Mouse (Mus musculus) limb, embryonic 13.5 days (tissue): ENCODE results near the gene Frs2. TPM values are rescaled to one million over a fixed set of nuclear protein-coding genes. Genes with fewer than 3 reads are reported as not detected.
A peak's percentile ranks its signal among the peaks of the same experiment; 100 is the strongest.

Source experiments
- ATAC-seq: fragments of 200-750 bp; cut with Nextera tagmentation; 2 replicates; pipeline ENCODE4 v1.8.0; 2017; ENCODE audit warnings: low read depth, moderate number of reproducible peaks, moderate TSS enrichment; ENCODE audit not compliant: low FRiP score
- H3K27ac ChIP-seq: fragments of 300-500 bp; sonication (generic); 2 replicates; pipeline ENCODE4 v1.5.1; 2015; ENCODE audit warnings: inconsistent platforms, mild to moderate bottlenecking, moderate library complexity
- H3K27me3 ChIP-seq: fragments of 300-500 bp; sonication (generic); 2 replicates; pipeline ENCODE4 v1.6.1; 2015; ENCODE audit warnings: mild to moderate bottlenecking, inconsistent platforms
- H3K36me3 ChIP-seq: fragments of 300-500 bp; sonication (generic); 2 replicates; pipeline ENCODE4 v1.6.1; 2015; ENCODE audit warnings: inconsistent platforms, mild to moderate bottlenecking, moderate library complexity
- H3K4me1 ChIP-seq: fragments of 300-500 bp; sonication (generic); 2 replicates; pipeline ENCODE4 v1.6.1; 2015; ENCODE audit warnings: inconsistent platforms
- H3K4me2 ChIP-seq: fragments of 300-500 bp; sonication (generic); replicated peaks from 2 replicates; pipeline ENCODE4 v1.6.1; 2015; ENCODE audit warnings: inconsistent platforms, mild to moderate bottlenecking, moderate library complexity
- H3K4me3 ChIP-seq: fragments of 300-500 bp; sonication (generic); 2 replicates; pipeline ENCODE4 v1.5.1; 2015; ENCODE audit warnings: moderate library complexity, mild to moderate bottlenecking, inconsistent platforms
- H3K9ac ChIP-seq: fragments of 300-500 bp; sonication (generic); 2 replicates; pipeline ENCODE4 v1.6.1; 2015; ENCODE audit warnings: mild to moderate bottlenecking, inconsistent platforms
- H3K9me3 ChIP-seq: fragments of 300-500 bp; sonication (generic); 2 replicates; pipeline ENCODE4 v1.6.1; 2016; ENCODE audit warnings: inconsistent platforms
- WGBS: fragments of 180-500 bp; shearing (Covaris S2); methylation state at CpG from one replicate; pipeline ENCODE4 v1.1.7; 2015; 5-methylcytosine and 5-hydroxymethylcytosine counted together
- polyA plus RNA-seq: library from polyadenylated mRNA; unstranded; fragments of >200 nt; fragmentation: Nextera tagmentation; extraction: Ambion mirVana; gene quantifications from 2 replicates; pipeline ENCODE4 v1.2.1, GENCODE M21; 2015

The Frs2 gene
- 21.8 and 22.6 TPM in 2 replicates for polyA plus RNA-seq

DNA sequence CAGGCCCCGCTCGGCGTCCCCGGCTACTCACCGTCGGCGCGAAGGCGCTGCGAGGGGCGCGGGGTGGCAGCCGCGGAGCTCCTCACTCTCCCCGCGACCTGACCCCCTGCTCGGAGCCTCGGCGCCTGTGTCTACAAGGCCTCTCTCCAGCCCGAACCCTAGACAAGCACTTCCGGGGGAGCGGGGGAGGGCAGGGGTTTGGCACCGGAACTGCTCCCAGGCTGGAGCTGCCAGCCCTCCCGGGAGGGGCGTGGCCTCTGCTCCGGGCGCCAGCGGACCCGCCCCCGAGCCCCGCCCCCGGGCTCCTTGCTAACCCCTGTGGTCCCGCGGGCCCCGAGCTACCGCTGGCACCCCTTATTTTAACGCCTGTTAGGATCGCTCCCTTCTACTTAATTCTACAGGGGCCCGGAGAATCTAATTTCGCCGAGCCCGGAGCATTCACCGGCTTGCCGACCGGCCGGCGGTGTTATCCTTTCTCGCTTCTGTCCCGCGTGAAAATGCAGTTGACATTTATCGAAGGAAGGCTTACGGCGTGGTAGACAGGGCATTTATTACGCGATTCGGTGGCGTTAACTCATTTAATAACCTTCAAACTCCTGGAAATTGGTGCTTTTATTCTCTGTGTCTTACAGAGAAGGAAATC lies at the start of gene Frs2:
TSS of gene Frs2 (minus strand) at position 174 of the 643 bp plus-strand sequence.
- H3K4me1 ChIP-seq = peaks cover 58% of the 10 kb centered on the region
- H3K27me3 ChIP-seq = no peaks in the 10 kb centered on the region
- peak within 1 kb of the TSS; percentile 98 for H3K4me3 ChIP-seq
- peak within 1 kb of the TSS; percentile 91 for H3K27ac ChIP-seq
- H3K9me3 ChIP-seq = no peaks in the 10 kb centered on the region
- peak within 1 kb of the TSS; percentile 96 for H3K9ac ChIP-seq
- H3K4me2 ChIP-seq = peak within 1 kb of the TSS; percentile 78
- ATAC-seq = peak; percentile 95
- H3K36me3 ChIP-seq = no peaks in the 10 kb centered on the region
- under 1% methylated on average over 48 of the region's 57 CpGs for whole genome bisulfite sequencing

DNA sequence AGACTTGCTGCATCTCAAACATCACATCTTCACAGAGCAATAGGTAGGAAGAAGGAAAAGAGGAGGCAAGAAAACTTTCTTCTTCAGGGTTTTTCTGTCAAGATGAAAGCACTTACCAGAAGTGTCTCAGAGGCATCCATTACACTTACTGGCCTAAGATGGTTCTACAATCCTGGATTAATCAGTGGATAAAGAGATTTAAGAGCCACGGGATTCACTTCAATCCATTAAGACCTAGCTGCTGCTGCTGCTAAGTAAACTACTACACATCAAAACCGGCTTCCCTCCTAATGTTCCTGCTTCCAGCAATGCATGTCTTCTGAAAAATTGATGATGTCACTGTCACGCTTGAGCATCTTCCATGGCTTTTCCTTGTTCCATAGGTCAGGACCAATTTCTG lies 48.4 kb upstream of the Frs2 start:
- Histone ChIP-seq H3K36me3 (no peaks in the 10 kb centered on the region), H3K4me3 (no peak overlapping the region), H3K27ac (no peak overlapping the region), H3K4me1 (peaks cover 7% of the 10 kb centered on the region; the same call in 1 of the 2 replicates), H3K9me3 (no peaks in the 10 kb centered on the region), H3K9ac (no peak overlapping the region), H3K27me3 (no peaks in the 10 kb centered on the region), H3K4me2 (no peak overlapping the region)
- WGBS = 86% methylated on average over 3 of the region's 3 CpGs
- ATAC-seq = no peak

DNA sequence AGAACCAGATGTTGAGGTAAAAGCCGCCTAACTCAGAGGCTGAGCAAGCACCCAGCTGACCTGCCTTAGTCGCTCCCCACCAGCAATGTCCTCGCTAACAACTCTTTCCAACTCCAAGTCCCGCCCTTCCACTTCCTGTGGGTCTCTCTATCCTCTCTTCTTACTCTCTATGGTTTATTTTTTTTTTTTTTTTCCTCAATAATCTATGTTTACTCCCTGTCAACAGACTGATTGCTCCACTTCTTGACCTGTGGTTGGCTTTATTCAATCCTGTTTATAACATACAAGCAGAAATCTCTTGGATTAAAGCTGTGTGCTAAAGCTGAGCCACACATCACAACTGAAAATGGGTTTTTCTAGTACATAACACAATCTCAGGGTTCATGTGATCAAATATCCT lies 47.4 kb upstream of the Frs2 start:
- no peak for ATAC-seq
- H3K4me2 ChIP-seq = no peak overlapping the region
- 98% methylated on average over 4 of the region's 4 CpGs for WGBS
- no peak overlapping the region for H3K4me3 ChIP-seq
- no peak overlapping the region for H3K27ac ChIP-seq
- no peak overlapping the region for H3K9ac ChIP-seq
- no peaks in the 10 kb centered on the region for H3K9me3 ChIP-seq
- H3K27me3 ChIP-seq = no peaks in the 10 kb centered on the region
- peaks cover 7% of the 10 kb centered on the region; the same call in 1 of the 2 replicates for H3K4me1 ChIP-seq
- no peaks in the 10 kb centered on the region for H3K36me3 ChIP-seq

DNA sequence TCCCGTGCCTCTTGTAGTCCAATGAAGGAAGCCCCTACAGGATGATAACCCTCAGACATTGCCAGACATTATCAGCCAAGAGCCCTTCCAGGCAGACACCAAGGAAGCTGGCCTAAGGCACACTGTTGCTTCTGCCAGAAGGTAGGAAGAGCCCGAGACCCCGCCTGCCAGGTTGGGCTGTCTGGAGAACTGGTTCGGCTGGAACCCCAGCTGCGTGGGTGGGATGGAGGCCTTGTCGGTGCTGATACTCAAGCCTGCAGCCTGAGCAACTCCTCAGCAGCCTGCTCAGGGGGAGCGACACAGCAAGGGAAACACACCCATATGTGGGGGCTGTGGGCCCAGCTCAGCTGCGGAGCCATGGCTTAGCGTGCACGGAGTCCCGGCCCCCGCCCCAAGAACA lies 46.7 kb upstream of the Frs2 start:
- Histone ChIP-seq H3K36me3 (no peaks in the 10 kb centered on the region), H3K9ac (no peak overlapping the region), H3K27me3 (no peaks in the 10 kb centered on the region), H3K4me3 (no peak overlapping the region), H3K9me3 (no peaks in the 10 kb centered on the region), H3K4me2 (no peak overlapping the region), H3K4me1 (peaks cover 7% of the 10 kb centered on the region; the same call in 1 of the 2 replicates), H3K27ac (no peak overlapping the region)
- WGBS = 85% methylated on average over 12 of the region's 12 CpGs
- no peak for ATAC-seq

DNA sequence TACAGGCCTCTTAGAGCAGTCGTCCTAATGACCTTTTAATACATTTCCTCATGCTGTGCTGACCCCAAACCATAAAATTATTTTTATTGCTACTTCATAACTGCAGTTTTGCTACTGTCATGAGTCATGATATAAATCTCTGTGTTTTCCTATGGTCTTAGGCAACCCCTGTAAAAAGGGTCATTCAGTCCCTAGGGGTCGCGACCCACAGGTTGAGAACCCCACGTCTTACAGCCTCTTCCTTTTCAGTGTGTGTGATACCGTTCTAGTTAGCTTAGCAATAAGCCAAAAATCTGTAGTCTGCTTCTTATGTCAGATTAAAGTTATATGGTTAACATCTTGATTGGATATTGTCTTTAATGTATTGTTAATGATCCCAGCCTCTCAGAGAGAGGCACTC lies 45.0 kb upstream of the Frs2 start:
- no peaks in the 10 kb centered on the region for H3K36me3 ChIP-seq

DNA sequence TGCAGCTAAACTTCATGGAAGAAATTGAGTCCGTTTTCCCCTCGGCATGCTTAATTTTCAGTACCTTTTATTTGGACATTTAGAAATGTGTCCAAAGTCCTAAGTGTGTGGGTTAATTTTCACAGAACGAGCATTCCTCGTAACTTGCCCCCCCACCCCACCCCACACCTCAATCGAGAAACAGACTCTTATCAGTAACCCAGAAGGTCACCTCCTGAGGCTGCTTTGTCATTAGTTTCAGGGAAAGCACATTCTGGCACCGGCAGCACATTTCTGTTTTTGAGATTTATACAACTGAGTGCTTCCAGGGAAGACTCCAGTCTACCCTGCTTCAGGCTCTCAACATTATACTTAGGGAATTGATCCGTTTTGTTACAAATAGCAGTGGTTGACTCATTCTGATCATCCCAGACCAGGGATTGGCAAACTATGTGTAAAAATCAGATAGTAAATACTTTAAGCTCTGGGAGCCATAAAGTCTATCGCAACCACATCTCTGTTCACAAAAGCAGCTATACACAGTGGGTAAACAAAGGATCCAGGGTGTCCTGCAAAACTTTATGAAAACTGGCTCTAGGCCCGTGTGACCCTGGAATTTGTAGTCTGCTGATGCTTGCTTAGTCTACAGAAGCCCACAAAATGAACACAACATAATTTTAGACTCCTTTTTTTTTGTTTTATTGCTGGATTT lies 37.2 kb upstream of the Frs2 start:
- no peaks in the 10 kb centered on the region for H3K9me3 ChIP-seq
- no peak overlapping the region for H3K27ac ChIP-seq
- H3K4me2 ChIP-seq = no peak overlapping the region
- 55% methylated on average over 9 of the region's 9 CpGs for WGBS
- no peak for ATAC-seq
- H3K27me3 ChIP-seq = no peaks in the 10 kb centered on the region
- no peak overlapping the region for H3K9ac ChIP-seq
- no peaks in the 10 kb centered on the region for H3K36me3 ChIP-seq
- peaks cover 4% of the 10 kb centered on the region; the same call in 1 of the 2 replicates for H3K4me1 ChIP-seq
- no peak overlapping the region for H3K4me3 ChIP-seq

More for the DNA sequence above, 45.0 kb upstream of the Frs2 start:
- Histone ChIP-seq H3K4me1 (no peaks in the 10 kb centered on the region), H3K27me3 (no peaks in the 10 kb centered on the region), H3K9ac (no peak overlapping the region), H3K4me3 (no peak overlapping the region), H3K9me3 (no peaks in the 10 kb centered on the region), H3K27ac (no peak overlapping the region), H3K4me2 (no peak overlapping the region)
- ATAC-seq = no peak
- WGBS = 61% methylated on average over 5 of the region's 5 CpGs

DNA sequence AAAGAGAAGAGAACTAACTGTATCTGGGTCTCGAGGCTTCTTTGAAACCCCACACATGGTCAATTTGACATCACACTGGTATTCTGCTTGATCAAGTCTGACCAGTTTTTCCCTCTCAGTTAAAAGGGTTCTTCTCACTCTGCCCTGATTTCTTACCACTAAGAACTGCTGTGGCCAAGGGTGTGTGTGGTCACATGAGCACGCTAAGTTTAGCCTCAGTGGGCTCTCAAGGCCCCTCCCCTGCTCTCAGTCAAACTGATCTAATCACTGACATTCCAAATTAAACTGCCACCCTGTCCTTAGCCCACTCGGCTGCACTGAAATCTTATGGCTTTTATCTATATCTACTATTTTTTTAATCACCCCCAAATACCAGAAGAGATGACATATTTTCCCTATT lies 32.8 kb upstream of the Frs2 start:
- no peak for ATAC-seq
- 38% methylated on average over 3 of the region's 3 CpGs for WGBS

DNA sequence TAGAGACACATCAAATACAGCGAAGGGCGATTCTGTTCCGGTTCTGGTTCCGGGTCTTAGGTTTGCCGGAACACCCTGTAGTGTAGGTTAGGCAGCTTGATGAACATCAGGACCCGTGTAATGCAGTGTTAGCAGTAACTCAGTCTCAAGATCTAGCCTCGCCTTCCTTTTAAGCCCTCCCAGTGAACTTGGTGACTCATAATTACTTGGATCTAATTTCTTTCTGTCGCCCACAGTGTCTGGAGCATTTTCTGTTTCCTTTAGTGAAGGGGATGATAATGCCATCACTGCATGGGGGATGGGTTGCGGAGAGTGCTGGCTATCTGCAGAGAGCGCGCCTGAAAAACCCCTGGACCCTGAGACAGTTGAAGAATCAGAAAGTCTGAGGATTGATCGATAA lies 26.3 kb upstream of the Frs2 start:
- H3K27ac ChIP-seq = no peak overlapping the region
- no peaks in the 10 kb centered on the region for H3K9me3 ChIP-seq
- ATAC-seq = no peak
- 0 out of 2 replicates have a peak, but pooled peaks cover 4% of the 10 kb centered on the region for H3K4me1 ChIP-seq
- WGBS = 66% methylated on average over 12 of the region's 12 CpGs
- no peak overlapping the region for H3K4me3 ChIP-seq
- H3K36me3 ChIP-seq = no peaks in the 10 kb centered on the region
- no peak overlapping the region for H3K4me2 ChIP-seq
- no peak overlapping the region for H3K9ac ChIP-seq
- no peaks in the 10 kb centered on the region for H3K27me3 ChIP-seq

More for the DNA sequence above, 32.8 kb upstream of the Frs2 start:
- Histone ChIP-seq H3K36me3 (no peaks in the 10 kb centered on the region), H3K4me1 (peaks cover 4% of the 10 kb centered on the region; the same call in 1 of the 2 replicates), H3K4me3 (no peak overlapping the region), H3K9ac (no peak overlapping the region), H3K27me3 (no peaks in the 10 kb centered on the region), H3K4me2 (no peak overlapping the region), H3K27ac (no peak overlapping the region), H3K9me3 (no peaks in the 10 kb centered on the region)

DNA sequence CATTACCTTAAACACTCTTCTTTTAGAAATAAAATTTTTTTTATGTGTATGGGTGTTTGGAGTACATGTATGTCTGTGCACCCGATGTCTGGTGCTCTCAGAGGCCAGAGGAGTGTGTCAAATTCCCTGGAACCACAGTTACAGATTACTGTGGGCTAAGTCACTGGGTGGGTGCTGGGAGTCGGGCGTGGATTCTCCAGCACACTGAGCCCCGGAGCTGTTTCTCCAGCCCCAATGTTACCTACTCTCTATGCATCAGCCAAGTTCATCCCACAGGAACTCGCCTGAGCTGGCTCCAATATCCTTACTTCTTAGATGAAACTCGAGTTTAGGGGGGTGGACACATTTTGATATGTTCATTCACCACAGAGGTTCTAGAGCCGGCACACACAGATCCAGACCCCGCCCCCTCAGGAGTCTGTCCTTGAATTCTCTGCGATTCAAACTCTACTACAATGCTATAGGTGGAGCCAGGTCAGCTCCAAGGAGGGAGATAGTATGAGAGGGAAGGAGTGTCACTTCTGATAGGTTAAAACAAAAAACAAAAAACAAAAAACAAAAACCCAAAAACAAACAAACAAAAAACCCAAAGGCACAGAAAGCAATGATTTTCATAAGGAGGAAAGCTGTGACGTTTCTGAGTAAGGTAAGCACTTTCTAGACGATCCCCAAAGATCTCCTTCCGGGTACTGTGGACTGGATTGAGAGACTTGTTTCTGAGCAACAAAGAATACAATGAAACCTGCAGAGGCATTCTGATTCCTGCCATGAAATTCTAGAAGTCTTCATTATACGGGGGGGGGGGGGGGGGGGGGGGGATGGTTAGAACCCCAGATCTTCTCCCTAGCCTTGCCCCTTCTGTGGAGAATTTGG lies 25.5 kb upstream of the Frs2 start:
- no peak for ATAC-seq
- WGBS = 40% methylated on average over 13 of the region's 13 CpGs
- Histone ChIP-seq H3K4me1 (0 out of 2 replicates have a peak, but pooled peaks cover 4% of the 10 kb centered on the region), H3K9ac (no peak overlapping the region), H3K27me3 (no peaks in the 10 kb centered on the region), H3K27ac (no peak overlapping the region), H3K36me3 (no peaks in the 10 kb centered on the region), H3K9me3 (no peaks in the 10 kb centered on the region), H3K4me2 (0 out of 2 replicates have a peak overlapping the region, but pooled peaks have one; percentile 19), H3K4me3 (no peak overlapping the region)

DNA sequence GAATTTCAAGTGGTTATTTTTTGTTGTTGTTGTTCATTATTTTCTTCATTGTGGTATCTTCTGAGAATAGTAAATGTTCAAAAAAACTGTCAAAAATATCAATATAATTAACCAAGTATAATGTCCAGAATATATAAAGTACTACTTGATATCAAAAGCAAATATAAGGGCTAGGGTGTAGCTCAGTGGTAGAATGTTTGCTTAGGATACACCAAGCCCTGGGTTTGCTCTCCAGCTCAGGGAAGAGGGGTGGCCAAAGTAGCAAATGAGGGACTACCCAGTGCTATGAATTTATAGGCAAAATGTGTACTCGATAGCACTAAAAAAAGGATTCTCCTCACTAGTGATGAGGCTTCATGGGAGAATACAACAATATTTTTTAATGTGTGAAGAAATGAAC lies 24.8 kb upstream of the Frs2 start:
- H3K27me3 ChIP-seq = no peaks in the 10 kb centered on the region
- no peak overlapping the region for H3K9ac ChIP-seq
- no peak overlapping the region for H3K27ac ChIP-seq
- no peaks in the 10 kb centered on the region for H3K9me3 ChIP-seq
- no peak overlapping the region for H3K4me3 ChIP-seq
- ATAC-seq = no peak
- H3K4me1 ChIP-seq = 0 out of 2 replicates have a peak, but pooled peaks cover 4% of the 10 kb centered on the region
- H3K36me3 ChIP-seq = no peaks in the 10 kb centered on the region
- 89% methylated on average over 1 of the region's 1 CpGs for WGBS
- no peak overlapping the region for H3K4me2 ChIP-seq

DNA sequence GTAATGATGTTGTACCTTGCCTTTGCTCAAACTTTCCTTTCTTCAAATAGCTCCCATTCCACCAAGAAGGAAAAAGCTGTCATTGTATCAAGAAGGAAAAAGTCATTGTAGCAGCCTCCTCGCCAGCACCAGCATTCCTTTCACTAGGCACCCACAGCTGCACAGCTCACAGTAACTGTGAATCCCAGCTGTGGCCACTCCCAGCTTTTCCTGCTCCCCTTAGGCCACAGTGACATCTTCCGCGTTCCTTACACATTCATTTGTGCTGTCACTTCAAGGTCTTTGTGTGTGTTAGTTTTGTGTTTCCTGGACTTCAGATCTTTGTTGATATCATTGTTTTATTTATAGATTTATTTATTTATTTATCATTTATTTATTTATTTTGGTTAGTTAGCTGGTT lies 23.7 kb upstream of the Frs2 start:
- ATAC-seq = no peak

More for the DNA sequence above, 23.7 kb upstream of the Frs2 start:
- Histone ChIP-seq H3K9me3 (no peaks in the 10 kb centered on the region), H3K4me2 (no peak overlapping the region), H3K4me1 (0 out of 2 replicates have a peak, but pooled peaks cover 4% of the 10 kb centered on the region), H3K27me3 (no peaks in the 10 kb centered on the region), H3K4me3 (no peak overlapping the region), H3K9ac (no peak overlapping the region), H3K36me3 (no peaks in the 10 kb centered on the region), H3K27ac (no peak overlapping the region)
- 37% methylated on average over 3 of the region's 3 CpGs for WGBS
